ENCODE assay signal across 9 mouse cellular contexts in genomic region chr10:77215641-77216040, GRCm38 (mm10). TPM values are rescaled to one million over a fixed set of nuclear protein-coding genes. Genes with fewer than 3 reads are reported as not detected.
DNase-seq lines count a peak whose midpoint lies in the region; ATAC-seq lines count a peak whose summit lies in the region.
"Had no signal": no experiment of that assay in that cellular context is flagged by ENCODE, and none has a peak within 500 bp of the region (broad histone marks: within the 10 kb centered on the region; RNA-seq: fewer than 3 reads in every experiment).

No protein-coding gene starts in this region.

- H3K27ac ChIP-seq in kidney, embryonic 15.5 days: peak overlapping the region; percentile 82
- H3K27ac ChIP-seq in embryonic facial prominence, embryonic 15.5 days (replicated peaks): no peak overlapping the region; the same call in 1 of the 2 replicates

- peak; percentile 6 for DNase-seq in cerebellum, adult 11-12 months
- DNase-seq in cerebellum, adult 11 months: no peak
- DNase-seq in kidney, postnatal 36 days: no peak
- peak; percentile 36 for DNase-seq in lung, postnatal 10 days
- DNase-seq in frontal cortex, postnatal 25 days (ENCODE audit: low spot score in 2 of 2): no peak
- DNase-seq in urinary bladder, postnatal 4 days (ENCODE audit: low spot score in 2 of 2): no peak

- H3K9ac ChIP-seq in kidney, embryonic 15.5 days: no peak overlapping the region
- H3K9ac ChIP-seq in embryonic facial prominence, embryonic 15.5 days: no peak overlapping the region

- H3K9me3 ChIP-seq in kidney, embryonic 15.5 days (replicated peaks): no peaks in the 10 kb centered on the region
- H3K9me3 ChIP-seq in embryonic facial prominence, embryonic 15.5 days (replicated peaks): no peaks in the 10 kb centered on the region

- H3K36me3 ChIP-seq in kidney, embryonic 15.5 days: no peaks in the 10 kb centered on the region
- H3K36me3 ChIP-seq in embryonic facial prominence, embryonic 15.5 days: no peaks in the 10 kb centered on the region

- H3K27me3 ChIP-seq in kidney, embryonic 15.5 days: no peaks in the 10 kb centered on the region
- H3K27me3 ChIP-seq in embryonic facial prominence, embryonic 15.5 days: no peaks in the 10 kb centered on the region

- no peak overlapping the region for H3K4me2 ChIP-seq in kidney, embryonic 15.5 days
- no peak overlapping the region for H3K4me2 ChIP-seq in embryonic facial prominence, embryonic 15.5 days (replicated peaks)

- 60% methylated on average over 4 of the region's 4 CpGs for WGBS in kidney, embryonic 15.5 days
- 53% methylated on average over 4 of the region's 4 CpGs for WGBS in embryonic facial prominence, embryonic 15.5 days

- H3K4me3 ChIP-seq in kidney, embryonic 15.5 days (replicated peaks): no peak overlapping the region
- H3K4me3 ChIP-seq in embryonic facial prominence, embryonic 15.5 days (replicated peaks): no peak overlapping the region
- H3K4me3 ChIP-seq: myocyte had no signal

- H3K4me1 ChIP-seq in kidney, embryonic 15.5 days: peaks cover 62% of the 10 kb centered on the region
- peaks cover 17% of the 10 kb centered on the region for H3K4me1 ChIP-seq in embryonic facial prominence, embryonic 15.5 days

- no peak for ATAC-seq in kidney, embryonic 15.5 days (replicated peaks; ENCODE audit: low FRiP score)
- ATAC-seq in embryonic facial prominence, embryonic 15.5 days (ENCODE audit: insufficient number of reproducible peaks, low FRiP score, low TSS enrichment, low read depth): peak; percentile 53; the same call in 1 of the 2 replicates

RNA-seq across cellular contexts. Expression of gene Pofut2, which starts 43.4 kb away (rescaled TPM):
- 118 and 134 TPM in 2 replicates for polyA plus RNA-seq in kidney, embryonic 15.5 days (2015; fragmentation: Nextera tagmentation; extraction: Ambion mirVana)
- 162 and 166 TPM in 2 replicates for polyA plus RNA-seq in embryonic facial prominence, embryonic 15.5 days (2015; fragmentation: Nextera tagmentation; extraction: Ambion mirVana)

RNA-seq across cellular contexts. Expression of gene Col18a1, which starts 49.3 kb away (rescaled TPM):
- polyA plus RNA-seq in kidney, embryonic 15.5 days (2015; fragmentation: Nextera tagmentation; extraction: Ambion mirVana): 195 and 206 TPM in 2 replicates
- polyA plus RNA-seq in embryonic facial prominence, embryonic 15.5 days (2015; fragmentation: Nextera tagmentation; extraction: Ambion mirVana): 85.6 and 86.5 TPM in 2 replicates

Comparison
In these comparisons a context has a peak if more than half of its experiments do, and no peak if none do; other contexts are left out.
1. DNase-seq: peak in cerebellum, adult 11-12 months (single experiment) and lung, postnatal 10 days (single experiment); none in cerebellum, adult 11 months (single experiment), kidney, postnatal 36 days (0 of 2), frontal cortex, postnatal 25 days (0 of 2) and urinary bladder, postnatal 4 days (0 of 2).